Mouse (Mus musculus): ENCODE data around the gene Krt71.

The Krt71 gene

GRCm38 (mm10) chr15:101742711-101743110 lies at the start of gene Krt71:
Gene Krt71 (minus strand): TSS chr15:101743109.
- ATAC-seq (ENCODE audit: insufficient number of reproducible peaks, low FRiP score, low TSS enrichment): peak; percentile 59; the same call in 1 of the 2 replicates

- ATAC-seq (ENCODE audit: insufficient number of reproducible peaks, low FRiP score, low TSS enrichment): no peak
Measured at GRCm38 (mm10) chr15:101790867-101791266, 48.0 kb upstream of the Krt71 start.

GRCm38 (mm10) chr15:101786360-101786759 lies 43.5 kb upstream of the Krt71 start, which contains the start of gene Krt72:
Gene Krt72 (minus strand): TSS chr15:101786460.
- no peak for ATAC-seq (ENCODE audit: insufficient number of reproducible peaks, low FRiP score, low TSS enrichment)

GRCm38 (mm10) chr15:101773420-101773819 lies 30.5 kb upstream of the Krt71 start:
- no peak for ATAC-seq (ENCODE audit: insufficient number of reproducible peaks, low FRiP score, low TSS enrichment)

GRCm38 (mm10) chr15:101772711-101773081 lies 29.8 kb upstream of the Krt71 start:
- ATAC-seq (ENCODE audit: insufficient number of reproducible peaks, low FRiP score, low TSS enrichment): peak; percentile 33; the same call in 1 of the 2 replicates

GRCm38 (mm10) chr15:101772080-101772710 lies 29.3 kb upstream of the Krt71 start:
- ATAC-seq (ENCODE audit: insufficient number of reproducible peaks, low FRiP score, low TSS enrichment): no peak

- no peak for ATAC-seq (ENCODE audit: insufficient number of reproducible peaks, low FRiP score, low TSS enrichment)
Measured at GRCm38 (mm10) chr15:101770226-101770625, 27.3 kb upstream of the Krt71 start.

- ATAC-seq (ENCODE audit: insufficient number of reproducible peaks, low FRiP score, low TSS enrichment): no peak
Measured at GRCm38 (mm10) chr15:101737786-101738185, 5.1 kb downstream of the Krt71 start.

- ATAC-seq (ENCODE audit: insufficient number of reproducible peaks, low FRiP score, low TSS enrichment): no peak
Measured at GRCm38 (mm10) chr15:101730653-101731052, 12.3 kb downstream of the Krt71 start.

- ATAC-seq (ENCODE audit: insufficient number of reproducible peaks, low FRiP score, low TSS enrichment): no peak
Measured at GRCm38 (mm10) chr15:101724686-101725085, 18.2 kb downstream of the Krt71 start.

- no peak for ATAC-seq (ENCODE audit: insufficient number of reproducible peaks, low FRiP score, low TSS enrichment)
Measured at GRCm38 (mm10) chr15:101715831-101716230, 27.1 kb downstream of the Krt71 start.

GRCm38 (mm10) chr15:101714356-101714755 lies 28.6 kb downstream of the Krt71 start:
- no peak for ATAC-seq (ENCODE audit: insufficient number of reproducible peaks, low FRiP score, low TSS enrichment)

- ATAC-seq (ENCODE audit: insufficient number of reproducible peaks, low FRiP score, low TSS enrichment): no peak
Measured at GRCm38 (mm10) chr15:101713731-101714130, 29.2 kb downstream of the Krt71 start.

- no peak for ATAC-seq (ENCODE audit: insufficient number of reproducible peaks, low FRiP score, low TSS enrichment)
Measured at GRCm38 (mm10) chr15:101712720-101713119, 30.2 kb downstream of the Krt71 start, which contains the start of gene Krt5. Gene Krt5 (minus strand): TSS chr15:101712898.

GRCm38 (mm10) chr15:101708683-101709082 lies 34.2 kb downstream of the Krt71 start:
- no peak for ATAC-seq (ENCODE audit: insufficient number of reproducible peaks, low FRiP score, low TSS enrichment)

GRCm38 (mm10) chr15:101707454-101707853 lies 35.5 kb downstream of the Krt71 start:
- no peak for ATAC-seq (ENCODE audit: insufficient number of reproducible peaks, low FRiP score, low TSS enrichment)

- ATAC-seq (ENCODE audit: insufficient number of reproducible peaks, low FRiP score, low TSS enrichment): no peak
Measured at GRCm38 (mm10) chr15:101704066-101704465, 38.8 kb downstream of the Krt71 start.

GRCm38 (mm10) chr15:101702380-101702779 lies 40.5 kb downstream of the Krt71 start:
- ATAC-seq (ENCODE audit: insufficient number of reproducible peaks, low FRiP score, low TSS enrichment): no peak

GRCm38 (mm10) chr15:101699866-101700265 lies 43.0 kb downstream of the Krt71 start:
- no peak for ATAC-seq (ENCODE audit: insufficient number of reproducible peaks, low FRiP score, low TSS enrichment)

GRCm38 (mm10) chr15:101699192-101699591 lies 43.7 kb downstream of the Krt71 start:
- no peak for ATAC-seq (ENCODE audit: insufficient number of reproducible peaks, low FRiP score, low TSS enrichment)

GRCm38 (mm10) chr15:101697326-101698188 lies 45.4 kb downstream of the Krt71 start:
- ATAC-seq (ENCODE audit: insufficient number of reproducible peaks, low FRiP score, low TSS enrichment): no peak
